Mouse (Mus musculus): Measurements from ENCODE around the gene Arpp21.

Gene Arpp21

GRCm38 (mm10) chr9:112231935-112232575, 3.7 kb downstream of the Arpp21 start:
- no peak for DNase-seq (ENCODE audit: extremely low spot score, low read depth, low spot score)

GRCm38 (mm10) chr9:112231383-112231782, 4.4 kb downstream of the Arpp21 start:
- no peak for DNase-seq (ENCODE audit: extremely low spot score, low read depth, low spot score)

GRCm38 (mm10) chr9:112230716-112231361, 4.9 kb downstream of the Arpp21 start:
- no peak for DNase-seq (ENCODE audit: extremely low spot score, low read depth, low spot score)

DNA sequence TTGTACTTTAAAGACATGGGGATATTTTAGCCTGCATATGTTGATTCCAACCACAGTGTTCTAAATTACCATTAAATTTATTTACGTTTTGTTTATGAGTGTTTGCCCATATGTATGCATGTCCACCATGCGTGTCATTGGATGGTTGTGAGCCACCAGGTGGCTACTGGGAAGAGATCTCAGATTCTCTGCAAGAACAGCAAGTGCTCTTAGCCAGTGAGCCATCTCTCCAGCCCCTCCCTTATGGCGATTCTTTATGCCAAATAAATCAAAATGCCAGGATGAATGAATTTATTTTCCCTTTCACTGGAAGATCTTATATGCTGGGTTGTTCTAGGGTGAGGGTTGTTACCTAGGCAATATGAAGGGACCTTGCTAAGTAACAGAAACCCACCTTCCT, 7.3 kb downstream of the Arpp21 start:
- DNase-seq (ENCODE audit: extremely low spot score, low read depth, low spot score) = no peak

GRCm38 (mm10) chr9:112227174-112227573, 8.6 kb downstream of the Arpp21 start:
- DNase-seq (ENCODE audit: extremely low spot score, low read depth, low spot score) = no peak

DNA sequence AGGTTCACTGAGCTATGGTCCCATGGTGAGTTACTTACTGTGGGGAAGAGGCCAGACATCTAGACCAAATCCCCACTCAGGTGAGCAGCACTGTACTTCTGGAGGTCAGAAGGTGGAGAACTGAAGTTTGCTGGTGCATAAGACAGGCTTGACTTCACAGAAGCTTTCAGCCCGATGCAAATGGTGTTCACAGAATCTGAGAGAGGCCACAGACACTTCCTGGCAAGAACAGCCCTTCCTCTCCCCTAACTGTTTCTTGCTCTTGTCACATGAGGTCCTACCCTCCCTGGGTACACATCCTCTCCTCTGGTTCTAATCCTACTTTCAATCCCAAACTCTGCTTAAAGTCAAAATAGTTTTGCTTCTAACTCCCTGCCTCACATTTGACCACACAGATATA, 9.2 kb downstream of the Arpp21 start:
- DNase-seq (ENCODE audit: extremely low spot score, low read depth, low spot score) = no peak

GRCm38 (mm10) chr9:112225046-112225445, 10.7 kb downstream of the Arpp21 start:
- DNase-seq (ENCODE audit: extremely low spot score, low read depth, low spot score) = no peak

- DNase-seq (ENCODE audit: extremely low spot score, low read depth, low spot score) = no peak
These were observed 16.4 kb downstream of the Arpp21 start for GRCm38 (mm10) chr9:112219372-112219771.

DNA sequence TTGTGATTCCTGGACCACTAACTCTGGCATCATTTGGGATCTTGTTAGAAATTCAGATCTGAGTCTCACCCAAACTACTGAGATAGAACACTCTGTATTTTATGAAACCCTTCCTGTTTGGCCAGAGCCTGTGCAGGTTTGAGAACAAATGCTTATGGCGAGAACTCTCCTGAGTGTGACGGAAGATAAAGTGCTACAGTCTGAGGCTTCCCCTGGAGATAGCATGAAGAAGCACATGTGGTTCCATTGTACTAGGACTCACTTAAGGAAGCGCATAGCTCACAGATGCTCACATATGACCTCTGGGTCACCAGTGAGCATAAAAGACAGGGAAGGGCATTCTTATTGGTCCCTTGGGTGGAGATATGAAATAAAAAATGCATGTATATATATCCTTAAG, 17.5 kb downstream of the Arpp21 start:
- DNase-seq (ENCODE audit: extremely low spot score, low read depth, low spot score) = no peak

DNA sequence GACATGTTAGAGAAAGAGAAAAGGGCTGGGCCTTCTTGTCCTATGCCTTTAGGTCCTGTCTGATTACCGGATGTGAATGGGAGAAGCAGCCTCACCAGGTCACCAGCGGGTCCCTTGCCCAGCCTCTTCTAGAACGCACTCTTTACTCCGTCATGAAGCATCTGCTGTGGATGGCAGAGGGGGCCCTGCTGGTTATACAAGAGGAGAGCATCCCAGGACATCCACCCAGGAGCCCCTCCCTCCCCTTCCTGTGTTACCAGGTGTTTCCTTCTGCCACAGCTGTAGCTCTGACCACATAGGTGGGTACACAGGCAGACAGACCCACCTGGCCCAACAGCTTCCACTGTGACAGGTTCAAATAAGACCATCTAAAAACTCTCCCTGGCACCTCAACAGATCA, 18.6 kb downstream of the Arpp21 start:
- no peak for DNase-seq (ENCODE audit: extremely low spot score, low read depth, low spot score)

- no peak for DNase-seq (ENCODE audit: extremely low spot score, low read depth, low spot score)
These were observed 20.5 kb downstream of the Arpp21 start for GRCm38 (mm10) chr9:112215030-112215806.

DNA sequence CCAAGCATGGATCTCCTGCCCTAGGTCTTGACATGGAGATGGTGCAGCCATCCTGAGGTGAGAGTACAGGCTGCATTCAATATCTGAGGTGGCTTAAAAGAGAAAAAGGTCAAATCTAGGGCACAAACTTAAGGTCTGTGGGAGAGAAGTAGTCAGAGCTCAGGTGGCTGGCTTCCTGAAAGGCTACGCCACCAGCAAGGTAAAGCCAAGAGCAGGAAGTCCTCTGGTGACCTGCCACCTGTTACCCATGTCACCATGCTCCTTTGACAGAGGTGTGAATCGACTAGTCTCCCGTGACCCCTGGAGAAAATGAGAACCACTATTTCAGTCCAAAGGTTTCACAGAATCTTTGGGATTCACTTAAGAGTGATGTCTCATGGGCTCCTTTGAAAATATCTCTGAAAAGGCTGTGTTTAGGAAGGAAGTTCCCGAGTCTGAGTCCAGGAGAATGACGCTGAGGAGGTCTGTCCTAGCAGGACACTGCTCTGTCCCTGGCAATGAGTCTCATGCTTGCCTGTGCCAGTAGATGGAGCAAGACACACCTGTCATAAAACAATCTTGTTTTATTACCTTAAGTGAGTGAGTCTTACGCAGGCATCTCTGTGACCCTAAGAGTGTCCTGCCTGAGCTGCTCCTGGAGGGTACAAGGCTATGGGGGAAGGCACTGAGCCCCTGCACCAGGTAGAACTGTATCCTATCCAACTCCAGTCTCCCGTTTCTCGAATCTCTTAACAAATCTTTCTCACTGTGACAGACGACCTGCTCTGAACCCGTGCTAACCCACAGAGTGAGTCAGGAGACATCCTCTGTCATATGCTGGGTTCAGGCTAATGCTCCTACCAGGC, 22.1 kb downstream of the Arpp21 start:
- no peak for DNase-seq (ENCODE audit: extremely low spot score, low read depth, low spot score)

DNA sequence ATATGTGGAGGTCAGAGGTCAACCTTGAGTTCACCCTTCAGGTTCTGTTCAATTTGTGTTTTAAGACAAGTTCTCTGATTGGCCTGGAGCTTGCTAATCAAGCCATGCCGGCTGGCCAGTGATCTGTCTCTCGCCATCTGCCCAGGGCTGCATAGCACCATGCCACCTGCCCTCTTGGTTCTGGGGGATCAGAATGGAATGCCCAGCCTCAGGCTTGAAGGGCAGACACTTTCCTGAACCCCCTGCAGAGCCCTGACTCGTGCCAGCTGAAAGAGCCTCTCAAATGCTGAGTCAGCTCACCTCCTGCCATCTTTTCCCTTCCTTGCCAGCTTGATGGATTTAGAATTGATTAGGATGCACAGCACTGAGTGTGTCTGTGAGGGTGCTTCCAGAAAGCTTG, 25.9 kb downstream of the Arpp21 start:
- DNase-seq (ENCODE audit: extremely low spot score, low read depth, low spot score) = no peak

DNA sequence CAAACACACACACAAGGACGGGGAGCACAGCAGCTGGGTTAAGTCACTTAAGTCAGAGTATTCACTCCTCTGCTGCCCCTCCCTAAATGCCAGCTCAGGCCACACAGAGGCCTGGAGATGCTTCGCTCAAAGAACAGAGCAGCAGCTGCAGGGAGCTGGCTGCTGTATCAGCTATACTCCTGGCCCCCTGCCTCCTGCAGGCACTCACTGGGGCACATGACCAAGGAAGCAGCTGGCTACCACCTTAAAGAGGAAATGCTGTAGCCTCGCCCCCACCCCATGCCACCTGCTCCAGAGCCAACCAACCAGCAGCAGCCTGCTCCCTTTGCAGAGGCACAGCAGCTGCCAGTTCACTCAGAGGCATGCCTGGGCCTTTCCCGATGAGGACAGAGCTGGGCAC, 28.0 kb downstream of the Arpp21 start:
- DNase-seq (ENCODE audit: extremely low spot score, low read depth, low spot score) = no peak

GRCm38 (mm10) chr9:112198296-112198695, 37.4 kb downstream of the Arpp21 start:
- no peak for DNase-seq (ENCODE audit: extremely low spot score, low read depth, low spot score)

- no peak for DNase-seq (ENCODE audit: extremely low spot score, low read depth, low spot score)
These were observed 41.7 kb downstream of the Arpp21 start for GRCm38 (mm10) chr9:112194049-112194448.

GRCm38 (mm10) chr9:112189394-112189793, 46.3 kb downstream of the Arpp21 start:
- no peak for DNase-seq (ENCODE audit: extremely low spot score, low read depth, low spot score)

- DNase-seq (ENCODE audit: extremely low spot score, low read depth, low spot score) = no peak
These were observed 47.3 kb downstream of the Arpp21 start for GRCm38 (mm10) chr9:112188358-112188893.

- DNase-seq (ENCODE audit: extremely low spot score, low read depth, low spot score) = no peak
These were observed 48.1 kb downstream of the Arpp21 start for GRCm38 (mm10) chr9:112187667-112188066.

DNA sequence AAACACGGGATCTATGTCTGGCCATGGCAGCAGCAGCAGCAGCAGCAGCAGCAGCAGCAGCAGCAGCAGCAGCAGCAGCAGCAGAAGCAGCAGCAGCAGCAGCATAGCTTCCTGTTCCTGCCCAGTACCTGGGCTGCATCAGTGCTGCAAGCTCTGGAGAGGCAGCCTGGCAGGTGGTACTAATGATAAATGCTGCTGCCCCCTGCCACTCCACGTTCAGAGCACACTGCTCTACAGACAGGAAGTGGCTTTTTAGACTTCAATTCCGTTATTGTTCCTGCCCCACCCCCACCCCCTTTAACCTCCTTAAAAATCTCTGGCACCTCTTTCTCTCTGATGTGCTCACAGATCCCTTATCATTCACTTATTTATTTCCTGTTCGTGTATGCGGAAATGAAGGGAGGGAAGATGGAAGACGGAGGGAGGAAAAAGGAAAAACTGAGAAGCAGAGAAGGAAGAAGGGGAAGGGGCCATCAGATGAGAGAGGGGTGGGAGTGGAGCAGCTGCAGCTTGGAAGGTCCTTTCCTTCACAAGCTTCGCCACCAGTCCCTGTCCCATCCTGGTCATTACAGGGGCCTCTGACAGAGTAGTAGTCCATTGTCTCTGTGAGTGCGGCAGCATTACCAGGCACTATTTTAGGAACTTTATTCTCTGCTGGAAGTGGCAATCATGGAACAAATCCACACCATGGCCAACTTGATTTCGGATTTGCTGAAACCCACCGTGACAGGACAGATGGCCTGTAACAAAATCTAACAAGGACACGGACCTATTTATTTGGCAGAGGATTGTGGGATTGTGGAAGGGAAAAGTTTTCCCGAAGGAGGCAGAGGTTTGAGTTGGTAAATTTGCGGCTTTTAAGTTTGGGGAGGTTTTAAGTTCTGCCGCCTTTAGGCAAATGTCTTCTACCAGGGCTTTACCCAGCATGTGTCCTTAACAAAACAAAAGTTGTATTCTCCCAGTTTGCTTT, 49.1 kb downstream of the Arpp21 start:
- DNase-seq (ENCODE audit: extremely low spot score, low read depth, low spot score) = no peak
